Mouse (Mus musculus) cerebellum, postnatal 25 days (tissue): ENCODE results near the gene Gm20852.
"Not testable (repeated sequence)": the region's sequence is repeated elsewhere in the genome, so short reads cannot be mapped to it uniquely, and the experiment has no call there.

Experiments used
- DNase-seq, 2 experiments: peaks; one replicate each; pipeline ENCODE4 v3.0.0; 2021; ENCODE audit warnings: mixed read lengths in 2 of 2

Gm20852 gene

DNA sequence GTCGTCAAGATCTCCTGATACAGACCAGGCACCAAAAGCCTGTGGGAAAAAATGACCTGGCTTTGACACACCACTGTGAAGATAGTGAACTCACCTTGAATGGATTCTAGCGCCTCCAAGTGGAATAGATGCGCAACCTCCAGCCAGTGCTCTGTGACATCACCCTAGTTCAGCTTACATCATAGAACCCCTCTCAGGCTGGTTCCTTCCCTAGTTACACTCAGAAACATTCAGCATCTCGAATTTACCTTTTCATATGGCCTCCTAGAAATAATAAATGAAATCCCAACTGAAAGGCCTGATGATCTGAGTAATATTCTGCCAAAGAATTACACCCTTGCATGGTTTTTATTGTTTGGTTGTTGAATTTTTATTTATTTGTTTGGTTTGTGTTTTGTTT is at the start of gene Gm20852:
TSS of gene Gm20852 (minus strand) at position 101 of the 400 bp plus-strand sequence.
- not testable (repeated sequence) for DNase-seq
